Mouse (Mus musculus) heart, postnatal 4 days (tissue): ENCODE measurements at regions not wholly inside any gene's neighbourhood (a gene's known extent, or its start where the extent isn't known, plus 50 kb on each side); places are given as distances from the start of the nearest gene placed in this dataset.
"Not testable (repeated sequence)": the region's sequence is repeated elsewhere in the genome, so short reads cannot be mapped to it uniquely, and the experiment has no call there.

Experiments used
- DNase-seq: peaks from one replicate; pipeline ENCODE4 v3.0.0; 2021

GRCm38 (mm10) chr4:28064935-28065334 is 748.0 kb upstream of the Epha7 start:
- DNase-seq, result no peak

DNA sequence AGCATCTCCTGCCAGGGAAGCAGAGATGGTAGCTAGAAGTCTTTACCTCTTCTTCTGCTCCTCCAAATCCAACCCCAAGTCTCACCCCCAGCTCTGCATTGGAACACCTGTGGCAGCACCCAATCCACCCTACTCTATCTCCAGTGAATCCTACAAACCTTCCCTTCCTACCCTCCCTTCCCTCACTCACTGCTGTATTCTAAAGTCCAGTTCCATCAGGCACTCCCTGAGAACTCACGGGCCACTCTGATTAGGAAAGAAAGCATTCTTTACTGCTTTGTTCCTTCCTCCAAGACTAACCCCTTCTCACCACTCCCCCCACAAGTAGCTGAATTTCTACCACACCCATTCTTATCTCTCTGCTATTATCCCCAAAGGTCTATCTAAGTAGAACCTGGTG is 747.1 kb upstream of the Epha7 start:
- no peak for DNase-seq

DNA sequence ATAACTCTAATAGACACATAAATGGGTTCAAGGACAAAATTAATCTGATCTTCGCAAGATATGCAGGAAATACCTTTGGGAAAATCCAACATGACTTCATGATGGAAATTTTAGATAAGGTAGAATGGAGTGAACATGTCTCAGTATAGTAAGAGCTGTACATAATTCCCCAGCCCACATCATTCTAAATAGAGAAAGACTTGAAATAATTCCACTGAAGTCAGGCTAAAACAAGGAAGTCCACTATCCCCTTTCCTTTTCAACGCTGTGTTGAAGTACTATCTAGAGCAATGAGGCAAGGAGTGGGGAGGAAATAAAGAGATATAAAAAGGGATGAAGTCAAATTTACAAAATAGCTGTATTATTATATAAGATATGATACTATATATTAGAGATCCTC is 733.9 kb upstream of the Epha7 start:
- DNase-seq, result no peak

GRCm38 (mm10) chr4:28092854-28093253 is 720.1 kb upstream of the Epha7 start:
- no peak for DNase-seq

DNA sequence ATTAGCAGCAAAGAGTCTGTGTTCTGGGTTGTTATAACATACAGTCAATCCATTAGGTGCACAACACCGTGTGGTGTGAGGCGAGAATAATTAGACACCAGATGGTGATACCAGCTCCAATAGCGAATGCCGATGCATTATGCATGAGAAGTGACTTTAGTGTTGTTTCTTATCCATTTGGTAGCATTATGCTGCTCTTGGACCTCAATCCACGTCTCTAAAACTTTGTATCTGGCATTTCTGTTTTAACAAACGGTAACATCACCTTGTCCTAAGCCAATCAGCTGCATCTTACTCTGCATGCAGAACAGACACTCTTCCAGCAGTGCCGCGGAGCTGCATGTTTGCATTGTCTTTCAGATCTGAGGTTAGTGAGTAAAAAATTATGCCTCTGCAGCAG is 669.8 kb upstream of the Epha7 start:
- no peak for DNase-seq

DNA sequence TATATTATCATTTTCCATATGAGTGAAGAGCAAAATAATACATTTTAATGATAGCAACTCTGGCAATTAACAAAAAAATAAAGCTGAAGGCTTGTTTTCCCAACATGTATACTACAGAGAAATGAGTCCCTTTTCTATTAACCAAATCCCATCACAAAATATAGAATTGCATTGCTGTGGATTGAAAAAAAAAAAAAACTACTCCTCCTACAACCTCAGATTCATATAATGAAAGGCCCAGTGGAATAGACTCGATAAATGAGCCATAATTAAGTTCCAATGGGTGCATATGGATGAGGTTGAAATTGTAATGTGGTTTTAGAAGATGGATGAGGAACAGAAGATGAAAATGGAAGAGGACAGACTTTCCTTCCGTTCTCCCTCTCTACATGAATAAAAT is 657.8 kb upstream of the Epha7 start:
- DNase-seq, result no peak

DNA sequence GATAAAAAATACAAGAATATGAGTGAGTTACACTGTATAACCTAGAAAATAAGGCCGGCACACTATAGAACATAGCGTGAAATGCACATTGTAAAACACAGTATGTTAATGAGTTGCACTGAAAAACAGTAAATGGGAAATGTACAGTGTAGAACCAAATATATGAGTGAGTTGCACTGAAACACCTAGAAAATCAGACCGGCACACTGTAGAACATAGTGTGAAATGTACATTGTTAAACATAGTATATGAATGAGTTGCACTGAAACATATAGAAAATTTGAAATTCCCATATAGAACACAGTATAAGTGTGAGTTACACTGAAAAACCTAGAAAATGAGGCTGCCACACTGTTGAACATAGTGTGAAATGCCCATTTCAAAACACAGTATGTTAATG is 636.2 kb upstream of the Epha7 start:
- DNase-seq, result peak; percentile 15

DNA sequence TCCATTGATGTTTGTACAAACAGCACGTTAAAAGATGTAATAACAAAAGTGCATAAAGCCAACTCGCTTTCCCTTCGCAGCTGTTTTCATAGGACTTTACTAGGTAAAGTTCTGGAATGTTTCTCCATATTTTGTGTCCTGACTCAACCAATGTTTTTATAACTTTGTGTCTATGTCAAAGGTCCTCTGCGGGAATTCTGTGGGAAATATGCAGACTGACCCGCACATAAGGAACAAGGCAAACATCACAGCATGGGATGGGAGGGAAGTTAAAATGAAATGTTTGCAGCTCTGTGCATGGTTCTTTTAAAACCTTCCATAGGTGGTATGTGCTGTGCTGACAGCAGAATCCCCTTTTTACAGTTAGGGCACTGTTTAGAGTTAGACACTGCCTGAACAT is 622.1 kb upstream of the Epha7 start:
- no peak for DNase-seq

DNA sequence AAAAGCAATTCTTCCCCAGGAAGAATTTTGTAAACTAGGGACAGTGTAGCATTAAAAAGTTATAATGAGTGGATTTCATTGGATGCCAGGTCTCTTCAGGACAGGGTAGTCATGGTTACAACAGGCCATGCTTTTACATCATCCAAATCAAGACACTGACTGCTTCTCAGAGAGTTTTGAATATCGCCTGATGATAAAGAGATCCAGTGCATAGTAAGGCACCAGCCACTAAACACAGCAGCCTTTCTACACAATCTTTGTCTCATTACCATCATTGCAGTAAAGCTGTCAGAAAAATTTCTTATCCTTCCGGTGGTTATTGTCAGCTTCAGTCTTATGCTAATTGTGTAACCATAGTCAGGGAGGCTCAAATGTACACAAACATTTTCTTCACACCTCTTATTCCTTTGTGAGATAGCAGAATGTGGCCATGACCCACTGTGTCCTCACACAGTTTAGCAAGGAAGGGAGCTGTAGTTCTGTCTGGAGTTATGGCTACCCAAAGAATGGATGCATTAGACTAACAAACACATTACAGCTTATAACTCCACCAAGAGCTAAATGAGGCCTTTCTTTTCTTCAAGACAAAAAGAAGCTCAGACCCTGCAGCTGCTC is 585.2 kb upstream of the Epha7 start:
- no peak for DNase-seq

- DNase-seq, result not testable (repeated sequence)
These were observed 577.4 kb upstream of the Epha7 start for GRCm38 (mm10) chr4:28235516-28235915.

- DNase-seq, result no peak
These were observed 570.7 kb upstream of the Epha7 start for GRCm38 (mm10) chr4:28242272-28242671.
